Mouse (Mus musculus): ENCODE measurements around the gene Rpl10-ps3. TPM values are rescaled to one million over a fixed set of nuclear protein-coding genes. Genes with fewer than 3 reads are reported as not detected.

Rpl10-ps3 gene
- total RNA-seq, 2 experiments from 2014 or later: 340 to 407 TPM

- no peak for DNase-seq
Measured at GRCm38 (mm10) chr9:50311036-50311545, 33.7 kb downstream of the Rpl10-ps3 start.

- no peak for DNase-seq
Measured at GRCm38 (mm10) chr9:50305666-50306402, 38.9 kb downstream of the Rpl10-ps3 start.

- DNase-seq: no peak
Measured at GRCm38 (mm10) chr9:50305046-50305445, 39.7 kb downstream of the Rpl10-ps3 start.

GRCm38 (mm10) chr9:50304004-50304403, 40.8 kb downstream of the Rpl10-ps3 start:
- DNase-seq: no peak

GRCm38 (mm10) chr9:50301722-50302121, 43.0 kb downstream of the Rpl10-ps3 start:
- no peak for DNase-seq

GRCm38 (mm10) chr9:50298389-50298788, 46.4 kb downstream of the Rpl10-ps3 start:
- no peak for DNase-seq

Other genes starting within 250 kb of the Rpl10-ps3 start
- gene Plet1, start 149.6 kb upstream of the Rpl10-ps3 start, total RNA-seq (2021): not detected
- 10 to 100 TPM in 1 of 2 experiments, 1 to 10 TPM in 1; 8.5 to 11.2 TPM for gene Pts, start 183.8 kb upstream of the Rpl10-ps3 start, total RNA-seq (2021)
- gene Il18, start 209.9 kb upstream of the Rpl10-ps3 start, total RNA-seq (2021): under 1 TPM; 0.43 to 0.75 TPM
- under 1 TPM; 0.28 to 0.40 TPM for gene Bco2, start 210.2 kb upstream of the Rpl10-ps3 start, total RNA-seq (2021)
- gene Tex12, start 216.4 kb upstream of the Rpl10-ps3 start, total RNA-seq (2021): not detected

Measured in gastrocnemius, postnatal 25 days (tissue).